Mouse (Mus musculus) small intestine, adult 10 weeks (tissue): ENCODE measurements around the gene Olfr615. TPM values are rescaled to one million over a fixed set of nuclear protein-coding genes. Genes with fewer than 3 reads are reported as not detected.

ENCODE experiments used
- polyA plus RNA-seq: library from polyadenylated mRNA; stranded (reverse); fragments of 350-450 nt; fragmentation: Illumina TruSeq; extraction: RNeasy Lipid Tissue Mini Kit (QIAGEN cat#74804); gene quantifications from one replicate; pipeline ENCODE4 v1.2.3, GENCODE M21; 2014; ENCODE audit warnings: low replicate concordance

The Olfr615 gene
- not detected for polyA plus RNA-seq

DNA sequence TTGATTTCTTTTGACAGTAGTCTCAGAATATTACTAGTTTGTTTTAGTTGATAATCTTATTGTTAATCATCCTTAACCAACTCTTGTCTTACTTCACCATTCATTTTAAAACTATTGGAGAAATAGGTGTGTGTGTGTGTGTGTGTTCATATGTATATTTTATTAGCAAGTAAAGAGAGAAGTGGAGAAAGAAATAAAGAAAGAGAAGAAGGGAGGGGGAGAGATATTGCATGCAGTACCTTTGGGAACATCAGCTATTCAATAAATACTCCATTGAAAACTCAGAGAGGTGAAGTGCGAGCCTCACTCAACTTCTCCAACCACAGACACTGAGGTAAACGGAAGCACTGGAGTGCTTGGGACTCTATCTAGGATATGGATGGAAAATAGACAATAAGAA lies at the start of gene Olfr615:
Gene Olfr615, plus strand, starts transcription at position 301 of the 400 bp plus-strand sequence.

DNA sequence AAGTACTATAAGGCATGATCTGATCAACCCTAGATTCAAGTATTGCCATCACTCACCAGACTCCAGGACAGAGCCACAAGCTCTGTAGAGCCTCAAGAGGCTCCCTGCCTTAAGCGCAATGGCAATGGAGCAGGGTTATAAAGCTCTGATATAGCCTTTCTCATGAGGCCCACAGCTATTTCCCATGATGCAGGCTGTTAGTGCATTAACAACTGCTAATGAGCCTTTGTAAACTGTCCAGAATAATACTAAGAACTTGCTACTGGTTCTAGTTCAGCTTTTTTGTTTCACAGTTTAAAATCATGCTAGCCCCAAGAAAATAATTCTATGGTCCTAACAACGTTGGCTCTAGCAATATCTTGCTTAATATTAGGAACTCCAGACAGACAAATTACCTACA lies 43.9 kb upstream of the Olfr615 start, which contains the start of gene Olfr610:
Gene Olfr610, minus strand, starts transcription at position 101 of the 400 bp plus-strand sequence.

DNA sequence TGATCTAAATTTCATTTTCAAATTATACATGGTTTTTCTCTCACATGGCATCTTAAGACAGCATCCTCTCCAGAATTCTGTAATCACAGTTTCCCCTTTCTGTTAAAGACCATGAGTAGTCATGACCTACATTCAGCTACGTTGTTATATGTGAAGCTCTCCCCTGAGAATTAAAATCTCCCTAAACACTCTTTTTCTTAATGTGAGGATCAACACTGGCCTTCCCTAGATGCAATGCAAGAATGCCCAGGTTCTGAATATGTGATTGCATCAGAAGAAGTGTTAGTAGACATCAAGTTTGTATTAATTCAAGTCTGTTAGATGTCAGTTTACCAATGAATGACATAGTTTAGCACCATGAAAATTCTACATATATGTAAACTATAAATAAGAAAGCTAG lies 35.1 kb upstream of the Olfr615 start, which contains the start of gene Olfr611:
Gene Olfr611, minus strand, starts transcription at position 101 of the 400 bp plus-strand sequence.

DNA sequence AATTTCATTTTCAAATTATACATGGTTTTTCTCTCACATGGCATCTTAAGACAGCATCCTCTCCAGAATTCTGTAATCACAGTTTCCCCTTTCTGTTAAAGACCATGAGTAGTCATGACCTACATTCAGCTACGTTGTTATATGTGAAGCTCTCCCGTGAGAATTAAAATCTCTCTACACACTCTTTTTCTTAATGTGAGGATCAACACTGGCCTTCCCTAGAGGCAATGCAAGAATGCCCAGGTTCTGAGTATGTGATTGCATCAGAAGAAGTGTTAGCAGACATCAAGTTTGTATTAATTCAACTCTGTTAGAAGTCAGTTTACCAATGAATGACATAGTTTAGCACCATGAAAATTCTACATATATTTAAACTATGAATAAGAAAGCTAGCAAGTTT lies 13.3 kb upstream of the Olfr615 start, which contains the start of gene Olfr612:
Gene Olfr612, minus strand, starts transcription at position 101 of the 400 bp plus-strand sequence.

DNA sequence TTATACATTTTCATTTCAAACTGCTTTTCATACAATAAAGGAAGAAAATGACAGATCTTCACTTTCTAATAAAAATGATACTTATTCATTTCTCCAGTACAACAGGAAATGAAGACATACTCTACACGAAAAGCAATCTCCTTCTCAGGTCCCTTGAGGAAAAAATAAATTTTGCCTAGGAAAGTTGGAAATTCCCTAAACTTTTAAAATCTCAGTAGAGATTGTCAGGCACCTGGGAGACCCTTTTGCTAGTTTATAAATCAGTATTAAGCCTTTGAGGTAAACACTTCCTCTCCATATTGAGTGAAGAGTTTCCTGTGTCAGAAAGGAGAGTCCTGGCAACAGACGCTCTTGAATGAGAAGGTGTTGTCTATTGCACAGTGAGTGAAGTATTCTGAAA lies 8.1 kb upstream of the Olfr615 start, which contains the start of gene Olfr613:
Gene Olfr613, plus strand, starts transcription at position 301 of the 400 bp plus-strand sequence.

DNA sequence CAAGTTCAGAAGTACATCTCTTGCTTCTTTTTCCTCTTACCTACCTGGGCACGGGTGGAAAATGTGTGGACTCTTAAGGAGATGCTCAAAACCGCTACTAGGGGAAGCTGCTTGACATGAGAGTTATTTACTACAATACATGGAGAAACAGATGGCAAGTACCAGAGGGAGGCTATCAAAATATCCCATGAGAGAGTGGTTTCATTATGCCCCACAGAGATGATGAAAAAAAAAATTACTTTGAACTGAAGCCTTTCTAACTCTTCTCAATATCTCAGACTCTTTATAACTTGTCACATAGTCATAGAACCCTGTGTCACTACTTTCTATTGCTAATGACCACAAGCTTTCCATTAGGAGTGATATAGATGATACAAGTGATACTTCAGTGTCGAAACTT lies 13.2 kb downstream of the Olfr615 start, which contains the start of gene Olfr616:
Gene Olfr616, minus strand, starts transcription at position 101 of the 400 bp plus-strand sequence.

DNA sequence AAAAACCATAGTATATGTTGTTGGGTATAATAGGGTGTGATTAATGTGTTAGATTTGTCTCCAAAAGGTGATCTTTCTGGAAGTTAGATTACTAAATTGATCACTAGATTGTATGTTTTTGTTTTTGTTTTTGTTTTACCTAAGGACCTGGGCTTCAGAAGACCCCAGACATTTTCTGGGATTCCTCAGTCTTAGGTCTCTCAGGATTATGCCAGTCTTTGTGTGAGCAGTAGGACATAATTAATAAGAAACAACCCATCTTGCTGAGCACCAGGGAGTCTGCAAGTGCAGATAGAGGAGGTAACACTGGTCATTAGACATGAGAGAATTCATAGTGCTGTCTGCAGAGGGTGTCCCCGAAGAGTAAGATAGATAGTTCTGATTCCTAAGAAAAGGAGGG lies 16.9 kb downstream of the Olfr615 start, which contains the start of gene Olfr617:
Gene Olfr617, plus strand, starts transcription at position 301 of the 400 bp plus-strand sequence.

DNA sequence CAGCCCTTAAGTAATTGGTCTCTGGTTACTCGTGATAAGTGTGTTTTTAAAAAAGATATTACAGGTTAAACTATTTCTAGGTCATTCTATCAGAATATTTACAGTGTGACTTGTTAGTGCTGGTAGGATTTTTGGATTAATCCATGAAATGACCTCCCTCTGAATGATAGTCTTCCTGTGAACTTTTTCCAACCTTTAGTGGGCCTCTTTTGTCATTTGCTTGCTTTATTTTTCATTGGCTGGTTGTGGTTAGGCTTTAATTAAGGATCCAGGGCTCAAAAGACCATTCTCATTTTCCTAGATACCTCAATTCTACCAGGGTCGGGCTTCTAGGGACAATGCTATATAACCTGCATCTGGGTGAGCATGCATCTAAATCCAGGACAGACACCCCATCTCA lies 33.9 kb downstream of the Olfr615 start, which contains the start of gene Olfr618:
Gene Olfr618, plus strand, starts transcription at position 301 of the 400 bp plus-strand sequence.

DNA sequence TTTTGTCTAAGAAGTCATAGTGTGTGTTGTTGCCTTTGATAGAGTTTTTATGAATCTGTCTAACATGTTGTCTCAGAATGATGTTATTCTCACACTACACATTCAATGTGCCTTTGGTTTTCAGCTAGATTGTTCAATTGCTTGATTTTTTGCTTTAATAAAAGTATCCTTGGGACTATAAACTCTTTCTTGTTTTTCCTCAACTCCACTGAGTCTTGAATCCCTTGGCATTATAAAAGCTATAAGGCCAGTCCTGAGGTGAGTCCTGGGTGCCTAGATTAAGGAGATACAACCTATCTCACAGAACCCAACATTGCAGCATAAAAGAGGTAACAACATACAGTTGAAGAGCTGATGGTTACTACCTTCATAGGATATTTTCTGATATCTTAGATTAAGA lies 44.4 kb downstream of the Olfr615 start, which contains the start of gene Olfr619:
Gene Olfr619, plus strand, starts transcription at position 301 of the 400 bp plus-strand sequence.

DNA sequence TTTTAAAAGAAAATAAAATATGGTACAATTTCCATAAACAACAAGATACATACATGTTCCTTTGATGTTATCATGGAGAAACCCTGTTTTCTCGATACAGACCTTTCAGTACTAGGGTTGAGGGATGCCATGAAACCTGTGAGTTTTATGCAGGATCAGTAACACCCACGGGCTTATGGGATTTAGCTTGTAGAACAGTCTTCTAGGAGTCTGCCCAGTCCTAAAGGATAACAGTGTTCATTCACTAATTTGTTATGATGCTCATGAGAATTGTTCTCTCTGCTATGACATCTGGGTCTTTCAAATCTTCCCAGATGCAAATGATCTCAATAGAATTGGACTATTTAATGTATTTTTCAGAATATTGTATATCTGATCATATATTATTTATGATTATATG lies 56.6 kb downstream of the Olfr615 start, which contains the start of gene Olfr620:
Gene Olfr620, minus strand, starts transcription at position 101 of the 400 bp plus-strand sequence.

Other genes with a start within 250 kb of the Olfr615 start
- not detected for gene Olfr597, start 239.8 kb upstream of the Olfr615 start, polyA plus RNA-seq
- not detected for gene Olfr598, start 232.5 kb upstream of the Olfr615 start, polyA plus RNA-seq
- gene Olfr599, start 220.2 kb upstream of the Olfr615 start, polyA plus RNA-seq = not detected
- not detected for gene Olfr600, start 206.4 kb upstream of the Olfr615 start, polyA plus RNA-seq
- gene Olfr601, start 193.4 kb upstream of the Olfr615 start, polyA plus RNA-seq = not detected
- not detected for gene Olfr603, start 169.9 kb upstream of the Olfr615 start, polyA plus RNA-seq
- gene Usp17lc, start 141.0 kb upstream of the Olfr615 start, polyA plus RNA-seq = not detected
- not detected for gene Olfr605, start 110.6 kb upstream of the Olfr615 start, polyA plus RNA-seq
- gene Olfr606, start 107.0 kb upstream of the Olfr615 start, polyA plus RNA-seq = not detected
- gene Olfr607, start 91.9 kb upstream of the Olfr615 start, polyA plus RNA-seq = not detected
- gene Olfr608, start 86.2 kb upstream of the Olfr615 start, polyA plus RNA-seq = not detected
- gene Olfr609, start 58.0 kb upstream of the Olfr615 start, polyA plus RNA-seq = not detected
- not detected for gene Olfr610, start 44.0 kb upstream of the Olfr615 start, polyA plus RNA-seq
- not detected for gene Olfr611, start 35.2 kb upstream of the Olfr615 start, polyA plus RNA-seq
- not detected for gene Olfr612, start 13.4 kb upstream of the Olfr615 start, polyA plus RNA-seq
- not detected for gene Olfr613, start 8.0 kb upstream of the Olfr615 start, polyA plus RNA-seq
- gene Olfr616, start 13.1 kb downstream of the Olfr615 start, polyA plus RNA-seq = not detected
- gene Olfr617, start 17.0 kb downstream of the Olfr615 start, polyA plus RNA-seq = not detected
- not detected for gene Olfr618, start 34.0 kb downstream of the Olfr615 start, polyA plus RNA-seq
- not detected for gene Olfr619, start 44.5 kb downstream of the Olfr615 start, polyA plus RNA-seq
- not detected for gene Olfr620, start 56.5 kb downstream of the Olfr615 start, polyA plus RNA-seq
- not detected for gene Olfr622, start 86.6 kb downstream of the Olfr615 start, polyA plus RNA-seq
- gene Olfr623, start 107.6 kb downstream of the Olfr615 start, polyA plus RNA-seq = not detected
- gene Olfr624, start 115.1 kb downstream of the Olfr615 start, polyA plus RNA-seq = 0.78 TPM
- not detected for gene Olfr625-ps1, start 126.6 kb downstream of the Olfr615 start, polyA plus RNA-seq
- gene Olfr243, start 158.6 kb downstream of the Olfr615 start, polyA plus RNA-seq = not detected
- gene Olfr628, start 174.3 kb downstream of the Olfr615 start, polyA plus RNA-seq = not detected
- gene Olfr629, start 188.9 kb downstream of the Olfr615 start, polyA plus RNA-seq = not detected
- not detected for gene Olfr630, start 201.3 kb downstream of the Olfr615 start, polyA plus RNA-seq
- gene Olfr69, start 215.5 kb downstream of the Olfr615 start, polyA plus RNA-seq = not detected
- not detected for gene Olfr68, start 223.6 kb downstream of the Olfr615 start, polyA plus RNA-seq
- gene Olfr67, start 235.7 kb downstream of the Olfr615 start, polyA plus RNA-seq = not detected